Mouse (Mus musculus): ENCODE measurements around the gene Grcc10. TPM values are rescaled to one million over a fixed set of nuclear protein-coding genes. Genes with fewer than 3 reads are reported as not detected.

Grcc10 gene
- 222 TPM for total RNA-seq (2023)

DNA sequence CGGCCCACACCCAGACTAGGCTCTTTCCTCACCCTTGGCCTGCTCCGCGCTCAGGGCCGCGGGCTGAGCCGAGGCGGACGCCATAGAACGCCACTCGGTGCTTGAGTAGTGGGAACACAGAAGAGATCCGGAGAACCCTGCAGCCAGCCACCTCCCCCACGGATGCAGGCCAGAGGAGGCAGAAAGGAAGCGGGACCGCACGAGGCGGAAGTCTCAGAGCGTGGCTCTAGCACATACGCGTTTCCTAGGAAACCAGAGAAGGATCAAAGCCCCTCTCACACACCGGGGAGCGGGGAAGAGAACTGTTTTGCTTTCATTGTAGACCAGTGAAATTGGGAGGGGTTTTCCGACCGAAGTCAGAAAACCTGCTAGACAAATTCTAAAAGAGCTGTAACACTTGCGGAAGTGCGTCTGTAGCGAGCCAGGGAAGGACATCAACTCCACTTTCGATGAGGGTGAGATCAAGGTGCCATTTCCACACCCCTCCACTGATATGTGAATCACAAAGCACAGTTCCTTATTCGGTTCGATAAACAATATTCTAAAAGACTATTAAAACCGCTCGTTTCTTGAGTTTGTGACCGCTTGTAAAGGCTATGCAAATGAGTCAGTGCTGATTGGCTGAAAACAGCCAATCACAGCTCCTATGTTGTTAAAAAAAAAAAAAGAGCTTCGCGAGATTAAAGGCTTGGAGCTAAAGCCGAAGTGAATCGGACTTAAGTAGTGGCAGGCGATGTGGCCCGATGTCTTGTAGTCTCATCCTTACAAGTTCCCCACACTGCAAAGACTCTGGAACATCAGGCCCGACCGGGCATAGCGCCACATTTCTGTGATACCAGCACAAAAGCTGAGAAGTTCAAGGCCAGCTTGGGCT, at the start of gene Grcc10:
Gene Grcc10 (minus strand): TSS at position 487 of the 874 bp plus-strand sequence.

DNA sequence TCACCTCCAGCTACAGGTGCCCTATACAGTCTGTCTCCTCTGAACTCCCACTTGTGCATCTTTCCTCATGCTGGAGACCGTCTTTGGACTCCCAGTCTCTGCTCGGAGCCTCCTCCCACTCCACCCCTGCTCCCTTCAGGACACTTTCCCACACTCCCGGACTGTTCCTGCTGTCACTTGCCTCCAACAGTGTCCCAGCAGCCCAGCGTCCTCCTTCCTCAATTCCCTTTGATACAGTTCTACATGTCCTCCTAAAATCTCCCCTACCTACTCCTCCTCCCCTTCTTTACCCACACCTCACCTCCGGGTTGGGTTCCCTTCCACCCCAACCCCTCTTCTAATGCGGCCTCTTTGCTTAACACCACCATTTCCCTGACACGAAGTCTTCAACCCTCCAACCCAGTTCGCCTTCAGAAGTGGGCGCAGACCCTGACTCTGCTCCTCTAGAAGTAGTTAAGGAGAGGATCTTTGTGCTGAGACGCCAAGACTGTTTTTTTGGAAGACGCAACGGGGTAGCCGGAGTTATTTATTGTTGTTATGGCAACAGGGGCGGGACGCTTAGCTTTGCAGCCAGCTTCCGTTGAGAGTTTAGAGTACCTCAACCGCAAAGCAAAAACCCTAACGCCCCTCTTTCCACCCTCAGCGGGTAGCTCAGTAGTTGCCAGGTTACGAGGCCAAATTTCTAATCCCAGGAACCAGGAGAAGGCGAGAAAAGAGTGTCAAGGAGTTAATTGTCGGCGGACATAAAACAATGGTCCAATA, 38.2 kb upstream of the Grcc10 start, which contains the start of gene Lrrc23:
Gene Lrrc23 (minus strand): TSS at position 506 of the 762 bp plus-strand sequence.

GRCm38 (mm10) chr6:124769101-124769765, 28.1 kb upstream of the Grcc10 start, which contains the start of gene Eno2:
Gene Eno2 (minus strand): TSS chr6:124769673.

DNA sequence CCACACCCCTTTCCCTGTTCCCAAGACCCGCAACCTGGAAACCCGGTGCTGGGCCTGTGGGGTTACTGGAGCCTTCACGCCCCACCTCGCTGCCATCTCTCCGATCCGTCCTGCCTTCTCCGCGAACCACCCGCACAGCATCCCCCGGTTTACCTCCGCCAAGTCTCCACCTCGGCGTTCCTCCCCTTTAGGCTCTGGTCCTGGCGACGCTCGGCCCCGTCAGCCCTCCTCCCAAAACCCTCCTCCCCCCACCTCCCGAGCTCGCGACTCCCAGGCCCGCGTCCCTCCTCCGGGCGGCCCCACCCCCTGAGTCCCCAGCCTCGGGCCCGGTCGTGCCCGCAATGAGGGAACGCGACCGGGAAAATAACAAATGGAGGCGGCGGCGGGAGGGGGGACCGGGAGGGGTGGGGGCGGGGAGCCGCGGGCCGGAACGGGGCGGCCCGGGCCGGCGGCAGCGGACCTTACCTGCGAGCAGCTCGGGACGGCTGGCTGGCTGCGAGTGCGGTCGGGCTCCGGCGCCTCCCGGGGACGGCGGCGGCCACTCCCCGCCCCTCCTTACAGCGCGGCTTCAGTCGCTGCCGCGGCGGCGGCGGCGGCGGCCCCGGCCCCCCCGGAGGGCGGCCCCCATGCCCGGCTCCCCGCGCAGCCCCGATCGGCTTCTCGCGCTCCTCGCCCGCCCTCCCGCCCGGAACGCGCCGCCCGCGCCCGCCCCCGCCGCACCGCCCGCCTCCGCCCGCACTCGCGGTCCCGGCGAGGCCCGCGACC, 14.8 kb upstream of the Grcc10 start, which contains the start of the genes Gm45234 and Atn1:
Gene Gm45234 (minus strand): TSS at position 191 of the 765 bp plus-strand sequence.
Gene Atn1 (minus strand): TSS at position 694 of the 765 bp plus-strand sequence.

GRCm38 (mm10) chr6:124738511-124739023, 2.6 kb downstream of the Grcc10 start, which contains the start of gene Ptpn6:
Gene Ptpn6 (minus strand): TSS chr6:124738714.

DNA sequence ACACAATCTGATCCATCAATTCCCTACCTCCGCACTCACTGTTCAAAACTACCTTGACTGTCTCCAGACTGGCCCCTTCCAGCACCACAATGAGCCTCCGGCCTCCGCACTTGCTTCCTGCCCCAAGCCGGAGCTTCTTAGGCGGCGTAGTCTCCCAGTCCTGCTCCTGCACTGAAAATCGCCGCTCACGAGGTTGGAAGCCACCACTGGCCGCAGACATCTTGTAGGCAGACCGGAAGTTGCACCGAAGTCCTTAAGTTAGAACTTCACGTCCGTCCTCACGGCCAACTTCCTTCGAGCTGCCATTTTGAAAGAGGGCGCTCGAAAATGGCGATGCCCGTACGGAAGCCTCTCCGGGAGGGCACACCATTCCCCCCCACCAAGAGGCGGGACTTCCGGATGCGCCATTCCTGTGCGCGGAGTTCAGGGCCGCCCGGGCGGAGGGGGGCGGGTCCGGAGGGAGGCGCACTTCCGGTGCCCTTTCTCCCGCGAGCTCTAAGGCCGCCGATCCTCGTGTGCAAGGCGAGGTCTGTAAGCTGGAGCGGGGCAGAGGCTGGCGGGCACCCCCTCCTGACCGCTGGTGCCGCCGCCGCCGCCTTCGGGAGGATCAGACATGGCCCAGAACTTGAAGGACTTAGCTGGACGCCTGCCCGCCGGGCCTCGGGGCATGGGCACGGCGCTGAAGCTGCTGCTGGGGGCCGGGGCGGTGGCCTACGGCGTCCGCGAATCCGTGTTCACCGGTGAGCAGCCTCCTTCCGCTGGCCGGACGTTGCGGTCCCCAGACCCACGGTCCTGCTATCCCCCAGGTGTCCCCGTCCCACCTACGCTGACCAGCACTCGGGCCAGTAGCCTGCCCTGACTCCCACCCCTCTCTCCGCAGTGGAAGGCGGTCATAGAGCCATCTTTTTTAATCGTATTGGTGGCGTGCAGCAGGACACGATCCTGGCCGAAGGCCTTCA, 29.1 kb downstream of the Grcc10 start, which contains the start of the genes Emg1 and Phb2:
Gene Emg1 (minus strand): TSS at position 355 of the 959 bp plus-strand sequence.
Gene Phb2 (plus strand): TSS at position 513 of the 959 bp plus-strand sequence.

Other genes starting within 250 kb of the Grcc10 start
- gene C1rl, start 248.3 kb downstream of the Grcc10 start, total RNA-seq (2023) = not detected
- gene C1ra, start 229.0 kb downstream of the Grcc10 start, total RNA-seq (2023) = not detected
- gene C1s1, start 199.0 kb downstream of the Grcc10 start, total RNA-seq (2023) = not detected
- gene C1rb, start 171.1 kb downstream of the Grcc10 start, total RNA-seq (2023) = 0.38 TPM
- not detected for gene C1s2, start 105.3 kb downstream of the Grcc10 start, total RNA-seq (2023)
- 57.6 TPM for gene Lpcat3, start 78.3 kb downstream of the Grcc10 start, total RNA-seq (2023)
- 163 TPM for gene Emg1, start 29.2 kb downstream of the Grcc10 start, total RNA-seq (2023)
- gene Phb2, start 29.0 kb downstream of the Grcc10 start, total RNA-seq (2023) = 127 TPM
- 175 TPM for gene Ptpn6, start 2.7 kb downstream of the Grcc10 start, total RNA-seq (2023)
- gene Gm45234, start 14.6 kb upstream of the Grcc10 start, total RNA-seq (2023) = 1.9 TPM
- 151 TPM for gene Atn1, start 15.2 kb upstream of the Grcc10 start, total RNA-seq (2023)
- 2.5 TPM for gene Eno2, start 28.3 kb upstream of the Grcc10 start, total RNA-seq (2023)
- 10.3 TPM for gene Lrrc23, start 38.4 kb upstream of the Grcc10 start, total RNA-seq (2023)
- gene Spsb2, start 67.3 kb upstream of the Grcc10 start, total RNA-seq (2023) = 3.4 TPM
- gene Tpi1, start 72.9 kb upstream of the Grcc10 start, total RNA-seq (2023) = 25.6 TPM
- 61.8 TPM for gene Usp5, start 88.1 kb upstream of the Grcc10 start, total RNA-seq (2023)
- 4.2 TPM for gene Cdca3, start 88.2 kb upstream of the Grcc10 start, total RNA-seq (2023)
- gene Gnb3, start 98.9 kb upstream of the Grcc10 start, total RNA-seq (2023) = not detected
- not detected for gene P3h3, start 116.4 kb upstream of the Grcc10 start, total RNA-seq (2023)
- gene Gpr162, start 122.6 kb upstream of the Grcc10 start, total RNA-seq (2023) = 0.82 TPM
- 401 TPM for gene Cd4, start 146.8 kb upstream of the Grcc10 start, total RNA-seq (2023)
- 2.6 TPM for gene Lag3, start 170.3 kb upstream of the Grcc10 start, total RNA-seq (2023)
- gene Ptms, start 178.7 kb upstream of the Grcc10 start, total RNA-seq (2023) = 60.5 TPM
- gene Mlf2, start 190.0 kb upstream of the Grcc10 start, total RNA-seq (2023) = 72.1 TPM
- gene Cops7a, start 224.2 kb upstream of the Grcc10 start, total RNA-seq (2023) = 40.5 TPM